Mouse (Mus musculus) myocyte (in vitro differentiated cells): ENCODE data around the gene Wbp4. TPM values are rescaled to one million over a fixed set of nuclear protein-coding genes. Genes with fewer than 3 reads are reported as not detected.

Source experiments
- H3K27me3 ChIP-seq: one replicate; pipeline ENCODE4 v1.6.1; 2011; ENCODE audit not compliant: control insufficient read depth, insufficient read depth, insufficient read length
- H3K36me3 ChIP-seq: one replicate; pipeline ENCODE4 v1.6.1; 2011; ENCODE audit not compliant: control insufficient read depth, insufficient read depth
- H3K4me2 ChIP-seq: one replicate; pipeline ENCODE4 v1.6.1; 2011; ENCODE audit warnings: low read depth, control low read depth
- H3K4me3 ChIP-seq: one replicate; pipeline ENCODE4 v1.5.1; 2011; ENCODE audit warnings: mild to moderate bottlenecking, control low read depth, moderate library complexity
- H3K79me2 ChIP-seq: one replicate; pipeline ENCODE4 v1.6.1; 2011; ENCODE audit not compliant: control insufficient read depth, insufficient read depth
- H3ac ChIP-seq: one replicate; pipeline ENCODE4 v1.6.1; 2011; ENCODE audit not compliant: control insufficient read depth, insufficient read length
- CEBPB ChIP-seq: IDR thresholded peaks from 2 replicates; pipeline ENCODE4 v1.6.1; 2011; ENCODE audit warnings: mild to moderate bottlenecking, moderate library complexity; ENCODE audit not compliant: poor library complexity, insufficient read depth, severe bottlenecking
- E2F4 ChIP-seq: IDR thresholded peaks from one replicate; pipeline ENCODE4 v1.6.1; 2011; ENCODE audit warnings: mild to moderate bottlenecking, control low read depth, moderate library complexity; ENCODE audit not compliant: insufficient read depth
- MAX ChIP-seq: IDR thresholded peaks from one replicate; pipeline ENCODE4 v1.6.1; 2011; ENCODE audit warnings: low read depth, mild to moderate bottlenecking, control low read depth
- MYOD1 ChIP-seq, 3 experiments: IDR thresholded peaks; one replicate each; pipeline ENCODE4 v1.6.1; 2011; ENCODE audit warnings: control low read depth in 2 of 3, low read depth in 2 of 3, mild to moderate bottlenecking in 2 of 3, moderate library complexity in 1 of 3; ENCODE audit not compliant: insufficient read length in 2 of 3, control insufficient read depth in 1 of 3
- MYOG ChIP-seq, 3 experiments: IDR thresholded peaks; one replicate each; pipeline ENCODE4 v1.6.1; 2011; ENCODE audit warnings: control low read depth in 2 of 3, low read depth in 2 of 3, mild to moderate bottlenecking in 2 of 3; ENCODE audit not compliant: insufficient read length in 2 of 3, control insufficient read depth in 1 of 3, insufficient read depth in 1 of 3
- POLR2A ChIP-seq: IDR thresholded peaks from one replicate; pipeline ENCODE4 v1.6.1; 2011; ENCODE audit warnings: low read depth, mild to moderate bottlenecking, control low read depth, moderate library complexity; ENCODE audit not compliant: insufficient read length
- POLR2AphosphoS2 ChIP-seq: IDR thresholded peaks from one replicate; pipeline ENCODE4 v1.6.1; 2011; ENCODE audit warnings: low read depth, control low read depth; ENCODE audit not compliant: insufficient read length
- REST ChIP-seq: IDR thresholded peaks from one replicate; pipeline ENCODE4 v1.6.1; 2011; ENCODE audit warnings: mild to moderate bottlenecking, control low read depth, moderate library complexity; ENCODE audit not compliant: insufficient read depth, insufficient read length
- SRF ChIP-seq: IDR thresholded peaks from one replicate; pipeline ENCODE4 v1.6.1; 2011; ENCODE audit warnings: low read depth; ENCODE audit not compliant: control insufficient read depth, insufficient read length
- TCF12 ChIP-seq: IDR thresholded peaks from one replicate; pipeline ENCODE4 v1.6.1; 2011; ENCODE audit warnings: mild to moderate bottlenecking, control low read depth; ENCODE audit not compliant: poor library complexity, insufficient read depth, severe bottlenecking
- TCF3 ChIP-seq: IDR thresholded peaks from one replicate; pipeline ENCODE4 v1.6.1; 2011; ENCODE audit warnings: low read depth, control low read depth; ENCODE audit not compliant: insufficient read length
- USF1 ChIP-seq: IDR thresholded peaks from one replicate; pipeline ENCODE4 v1.6.1; 2011; ENCODE audit warnings: low read depth, mild to moderate bottlenecking, control low read depth, moderate library complexity
- polyA plus RNA-seq: library from polyadenylated mRNA; unstranded; fragments of >200 nt; fragmentation: generic; extraction: Trizol; gene quantifications from one replicate; pipeline ENCODE4 v1.2.1, GENCODE M21; 2012; ENCODE audit warnings: missing spikeins

Gene Wbp4
- polyA plus RNA-seq, 1 experiment: 10.1 TPM

DNA sequence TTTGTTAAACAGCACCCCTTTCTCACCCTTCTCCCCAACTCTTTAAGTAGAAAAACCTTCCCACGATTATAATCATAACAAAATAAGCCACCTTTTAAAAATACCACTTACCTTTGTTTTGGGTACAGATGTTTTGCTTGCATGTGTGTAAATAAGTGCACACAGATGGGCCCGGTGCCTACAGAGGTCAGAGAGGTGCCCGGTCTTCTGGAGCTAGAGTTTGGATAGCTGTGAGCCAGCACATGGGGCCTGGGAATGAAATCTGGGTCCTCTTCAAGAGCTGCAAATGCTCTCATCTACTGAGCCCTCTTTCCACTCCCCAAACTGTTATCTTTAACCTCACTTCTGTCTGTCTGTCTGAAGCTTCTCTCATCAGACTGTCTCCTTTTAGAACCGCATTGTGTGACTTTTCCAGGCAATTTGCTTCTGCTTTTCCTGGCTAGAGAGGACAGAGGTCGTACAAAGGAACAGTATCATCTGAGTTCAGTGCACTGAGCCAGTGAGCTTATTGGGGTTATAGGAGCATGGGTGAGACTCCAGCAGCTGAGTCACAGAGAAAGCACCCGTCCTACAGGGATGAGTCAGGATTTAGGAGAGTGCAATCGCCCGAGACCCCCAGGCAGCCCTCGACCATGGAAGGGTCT is 27.5 kb upstream of the Wbp4 start:
- TF ChIP-seq MYOD1 (IDR thresholded peaks at IDR 0.05; ENCODE audit: control insufficient read depth in 1 of 3, insufficient read length in 2 of 3, low read depth in 2 of 3) (no peak), SRF (no peak), E2F4 (no peak), MYOG (IDR thresholded peaks at IDR 0.05; ENCODE audit: control insufficient read depth in 1 of 3, insufficient read depth in 1 of 3, insufficient read length in 2 of 3, low read depth in 2 of 3) (no peak), TCF12 (no peak), TCF3 (no peak), POLR2AphosphoS2 (no peak), CEBPB (no peak)
- Histone ChIP-seq H3K36me3 (no peaks in the 10 kb centered on the region), H3K27me3 (no peaks in the 10 kb centered on the region), H3K4me3 (no peak overlapping the region), H3K79me2 (no peaks in the 10 kb centered on the region), H3ac (no peak overlapping the region), H3K4me2 (no peak overlapping the region)

DNA sequence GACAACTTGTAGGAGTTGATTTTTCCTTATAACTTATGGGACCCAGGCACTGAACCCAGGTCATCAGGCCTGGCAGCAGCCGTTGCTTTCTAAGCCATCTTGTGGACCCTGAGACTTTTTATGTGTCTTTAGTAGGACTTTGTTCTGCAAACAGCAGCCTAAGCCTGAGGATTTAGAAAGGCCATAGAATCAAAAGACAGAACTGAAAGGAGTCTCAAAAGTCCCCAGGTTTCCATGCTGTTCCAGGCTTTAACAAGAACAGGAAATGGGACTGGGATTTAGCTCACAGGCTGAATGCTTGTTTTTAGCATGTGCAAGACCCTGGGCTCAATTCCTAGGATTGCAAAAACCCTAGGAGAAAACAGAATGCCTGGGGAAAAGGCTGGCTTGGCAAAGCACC is 26.5 kb upstream of the Wbp4 start:
- no peak overlapping the region for H3K4me3 ChIP-seq
- H3K79me2 ChIP-seq: no peaks in the 10 kb centered on the region
- TF ChIP-seq USF1 (no peak), POLR2A (no peak), TCF12 (no peak), MYOD1 (IDR thresholded peaks at IDR 0.05; ENCODE audit: control insufficient read depth in 1 of 3, insufficient read length in 2 of 3, low read depth in 2 of 3) (no peak), POLR2AphosphoS2 (no peak), REST (no peak), SRF (no peak), MAX (no peak), CEBPB (no peak), E2F4 (no peak), MYOG (IDR thresholded peaks at IDR 0.05; ENCODE audit: control insufficient read depth in 1 of 3, insufficient read depth in 1 of 3, insufficient read length in 2 of 3, low read depth in 2 of 3) (no peak), TCF3 (no peak)
- no peak overlapping the region for H3ac ChIP-seq
- H3K36me3 ChIP-seq: no peaks in the 10 kb centered on the region
- H3K27me3 ChIP-seq: no peaks in the 10 kb centered on the region
- no peak overlapping the region for H3K4me2 ChIP-seq

DNA sequence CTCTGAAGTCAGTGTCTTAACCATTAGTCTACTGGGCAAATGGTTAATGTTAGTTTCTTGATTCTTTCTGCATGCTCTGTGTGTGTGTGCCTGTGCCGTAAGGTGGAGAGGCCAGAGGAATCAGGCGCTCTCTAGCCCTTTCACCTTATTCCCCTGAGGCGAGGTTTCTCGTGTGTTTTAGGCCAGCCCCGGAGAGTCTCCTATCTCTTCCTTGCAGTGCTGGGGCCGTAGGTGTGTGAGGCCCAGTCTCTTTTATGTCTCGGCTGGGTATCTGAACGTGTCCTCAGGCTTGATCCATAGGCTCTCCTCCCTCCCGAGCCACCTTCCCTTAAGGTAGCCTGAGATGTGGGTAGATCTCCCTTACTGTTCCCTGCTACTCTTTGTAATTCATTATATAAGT is 24.9 kb upstream of the Wbp4 start:
- no peaks in the 10 kb centered on the region for H3K79me2 ChIP-seq
- H3K27me3 ChIP-seq: no peaks in the 10 kb centered on the region
- H3K36me3 ChIP-seq: no peaks in the 10 kb centered on the region
- no peak overlapping the region for H3K4me2 ChIP-seq
- TF ChIP-seq E2F4: no peak
- no peak for TF ChIP-seq TCF3
- TF ChIP-seq MAX: no peak
- no peak for TF ChIP-seq MYOG (IDR thresholded peaks at IDR 0.05; ENCODE audit: control insufficient read depth in 1 of 3, insufficient read depth in 1 of 3, insufficient read length in 2 of 3, low read depth in 2 of 3)
- TF ChIP-seq TCF12: no peak
- no peak for TF ChIP-seq SRF
- TF ChIP-seq POLR2AphosphoS2: no peak
- TF ChIP-seq MYOD1 (IDR thresholded peaks at IDR 0.05; ENCODE audit: control insufficient read depth in 1 of 3, insufficient read length in 2 of 3, low read depth in 2 of 3): no peak
- TF ChIP-seq USF1: no peak
- no peak for TF ChIP-seq POLR2A
- TF ChIP-seq REST: no peak
- no peak for TF ChIP-seq CEBPB
- no peak overlapping the region for H3ac ChIP-seq
- H3K4me3 ChIP-seq: no peak overlapping the region

DNA sequence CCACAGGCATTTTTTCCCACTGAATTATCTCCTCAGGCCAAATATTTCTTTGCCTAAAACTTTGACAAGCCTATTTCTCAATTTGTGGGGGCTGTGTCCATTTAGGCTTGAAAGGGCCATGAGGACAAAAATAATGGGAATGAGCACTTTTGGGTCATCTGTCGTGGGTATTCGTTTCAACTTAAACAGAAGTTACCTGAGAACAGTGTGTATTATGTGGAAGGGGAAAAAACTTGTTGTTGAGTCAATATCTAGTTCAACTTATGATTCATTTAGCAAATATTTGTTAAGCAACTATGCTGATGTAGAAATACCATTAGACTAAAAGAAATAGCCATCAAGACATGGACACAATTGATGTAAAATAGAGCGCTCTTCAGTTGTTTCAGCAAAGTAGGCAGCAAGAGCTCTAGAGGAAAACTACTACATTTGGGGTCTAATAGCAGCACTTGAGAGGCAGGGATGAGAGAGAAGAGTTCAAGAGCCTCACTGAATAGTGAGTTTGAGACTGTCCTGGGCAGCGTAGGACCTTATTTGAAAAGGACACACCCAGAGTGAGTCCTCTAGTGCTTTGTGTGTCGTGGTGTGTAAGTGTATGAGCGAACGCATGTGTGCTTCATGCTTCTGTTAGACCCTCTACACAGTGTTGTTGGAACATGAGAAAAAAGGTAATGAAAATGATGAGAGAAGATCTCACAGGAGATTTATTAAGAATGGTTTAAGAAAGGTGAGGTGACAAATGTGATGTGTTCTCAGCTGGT is 23.1 kb upstream of the Wbp4 start:
- no peak overlapping the region for H3K4me3 ChIP-seq
- H3K27me3 ChIP-seq: no peaks in the 10 kb centered on the region
- no peak overlapping the region for H3K4me2 ChIP-seq
- no peaks in the 10 kb centered on the region for H3K36me3 ChIP-seq
- no peak for TF ChIP-seq TCF3
- TF ChIP-seq E2F4: no peak
- no peak for TF ChIP-seq CEBPB
- no peak for TF ChIP-seq SRF
- no peak for TF ChIP-seq POLR2A
- TF ChIP-seq MAX: no peak
- TF ChIP-seq POLR2AphosphoS2: no peak
- H3K79me2 ChIP-seq: no peaks in the 10 kb centered on the region
- H3ac ChIP-seq: no peak overlapping the region
